Mouse (Mus musculus) lung, adult 2 months (tissue): Measurements from ENCODE around the gene Rps6kc1.

Experiments
- CTCF ChIP-seq: fragments of 200-500 bp; IDR thresholded peaks from 2 replicates; pipeline ENCODE4 v1.5.1; 2011; ENCODE audit warnings: mild to moderate bottlenecking, low read length, control low read depth; ENCODE audit not compliant: insufficient read depth
- POLR2A ChIP-seq: fragments of 200-500 bp; IDR thresholded peaks from 2 replicates; pipeline ENCODE4 v1.6.1; 2011; ENCODE audit warnings: low read depth, mild to moderate bottlenecking, control low read depth, low read length, borderline replicate concordance; ENCODE audit errors: extremely low read depth

- TF ChIP-seq POLR2A, result no peak
- TF ChIP-seq CTCF, result no peak
Measured at GRCm38 (mm10) chr1:190683060-190683459, 228.5 kb downstream of the Rps6kc1 start.
